Mouse (Mus musculus): ENCODE measurements around the gene Ang2. TPM values are rescaled to one million over a fixed set of nuclear protein-coding genes. Genes with fewer than 3 reads are reported as not detected.

Ang2 gene
- not detected in 2 replicates for polyA plus RNA-seq (2012; ENCODE audit: low replicate concordance)

DNA sequence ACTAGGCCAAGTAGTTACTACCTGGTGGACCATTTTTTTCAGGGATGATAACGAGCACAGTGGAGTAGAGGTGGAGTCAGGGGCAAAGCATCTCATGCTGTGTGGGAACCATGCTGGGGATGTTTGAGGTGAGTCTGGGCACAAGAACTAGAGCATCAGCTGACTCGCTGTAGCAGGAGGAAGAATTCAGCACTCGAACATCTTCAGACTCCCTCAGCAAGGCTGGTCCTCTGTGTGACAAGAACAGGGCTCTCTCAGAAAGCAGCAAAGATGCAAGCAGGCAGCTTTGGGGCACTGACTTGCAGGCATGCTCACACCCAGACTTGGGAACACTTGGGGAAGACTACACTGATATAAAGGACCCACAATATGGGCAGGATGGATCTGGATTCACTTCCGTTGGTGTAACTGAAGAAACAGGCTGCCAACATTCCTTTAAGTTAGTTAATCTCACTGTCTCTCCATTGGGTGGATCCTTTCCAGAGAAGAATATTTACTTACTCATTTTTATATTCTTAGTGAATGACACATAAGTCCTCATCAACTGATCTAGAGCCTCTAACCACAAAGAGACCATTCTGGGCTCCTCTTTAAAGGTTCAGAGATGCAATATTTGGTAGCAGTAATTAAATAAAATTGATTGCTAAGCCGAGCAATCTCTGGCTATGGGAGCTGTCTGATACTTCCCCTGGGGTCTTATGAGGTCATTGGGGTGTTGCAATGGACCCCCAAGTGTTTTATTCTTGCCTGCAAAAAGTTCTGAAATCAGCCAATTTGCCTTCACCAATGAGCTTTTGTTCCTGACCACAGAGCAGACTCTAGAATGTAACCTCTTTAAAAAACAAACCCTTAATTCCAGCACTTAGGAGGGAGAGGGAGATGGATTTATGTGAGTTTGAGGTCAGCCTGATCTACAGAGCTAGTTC lies at the start of gene Ang2:
Gene Ang2, minus strand, starts transcription at position 51 of the 926 bp plus-strand sequence.

DNA sequence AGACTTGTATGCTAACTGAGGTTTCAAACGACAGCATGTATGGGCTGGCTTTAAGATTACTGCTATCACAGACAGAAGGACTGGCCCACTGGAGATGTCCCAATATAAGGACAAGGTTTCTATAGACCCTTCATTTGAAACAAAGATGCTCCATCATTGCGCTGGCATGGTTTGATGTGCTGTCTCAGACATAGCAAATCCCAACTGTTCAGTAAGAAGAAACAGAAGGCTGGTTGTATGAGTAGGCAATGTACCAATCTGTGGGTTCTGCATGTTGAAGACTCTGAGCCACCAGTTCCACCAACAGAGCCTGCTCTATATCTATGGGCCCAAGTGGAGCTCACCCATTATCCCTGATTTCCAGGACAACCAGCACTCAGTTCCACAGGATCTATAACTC lies 4.2 kb upstream of the Ang2 start, which contains the start of gene Ear14:
Gene Ear14, plus strand, starts transcription at position 277 of the 400 bp plus-strand sequence.

DNA sequence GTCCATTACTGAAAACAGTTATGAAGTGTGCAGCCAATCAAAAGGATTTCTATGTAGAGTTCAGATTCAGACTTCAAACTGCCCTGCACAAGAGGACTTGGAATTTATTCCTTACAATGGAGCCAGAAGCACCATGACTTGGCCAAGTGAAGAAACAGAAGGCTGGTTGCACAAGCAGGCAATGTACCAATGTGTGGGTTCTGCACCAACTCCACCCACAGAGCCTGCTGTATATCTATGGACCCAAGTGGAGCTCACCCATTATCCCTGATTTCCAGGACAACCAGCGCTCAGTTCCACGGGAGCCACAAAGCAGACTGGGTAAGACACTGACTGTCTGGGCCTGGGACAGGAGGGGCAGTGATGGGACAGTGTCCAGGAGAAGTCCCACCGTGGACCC lies 37.0 kb downstream of the Ang2 start, which contains the start of gene Rnase2b:
Gene Rnase2b, plus strand, starts transcription at position 285 of the 400 bp plus-strand sequence.

DNA sequence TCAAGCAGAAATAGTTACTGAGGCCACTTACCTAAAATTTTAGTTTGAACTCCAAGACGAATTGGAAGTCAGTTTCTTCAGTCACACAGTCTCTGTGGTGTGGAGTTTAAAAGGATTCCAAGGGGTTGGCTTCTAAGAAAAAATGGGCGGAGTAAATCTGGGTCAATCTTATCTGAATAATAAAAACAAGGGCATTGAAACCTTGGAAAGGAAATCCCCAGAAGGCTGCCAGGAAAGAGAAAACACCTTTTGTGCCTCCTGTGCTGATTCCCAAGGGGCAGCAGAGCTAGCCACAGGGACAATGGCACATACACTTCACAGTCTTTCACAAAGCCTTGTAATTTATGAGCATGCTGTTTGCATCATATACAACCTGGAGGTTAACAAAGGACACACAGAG lies 52.3 kb downstream of the Ang2 start, which contains the start of gene Rnase1:
Gene Rnase1, minus strand, starts transcription at position 101 of the 400 bp plus-strand sequence.

Other genes starting within 250 kb of the Ang2 start
- gene Pnp2, start 243.2 kb downstream of the Ang2 start, polyA plus RNA-seq (2012; ENCODE audit: low replicate concordance): not detected in 2 replicates
- gene Rnase10, start 191.4 kb downstream of the Ang2 start, polyA plus RNA-seq (2012; ENCODE audit: low replicate concordance): not detected in 2 replicates
- gene Rnase9, start 157.3 kb downstream of the Ang2 start, polyA plus RNA-seq (2012; ENCODE audit: low replicate concordance): not detected in 2 replicates
- not detected in 2 replicates for gene Rnase11, start 149.0 kb downstream of the Ang2 start, polyA plus RNA-seq (2012; ENCODE audit: low replicate concordance)
- 0.40 TPM in 1 of 2 replicates, not detected in the other for gene Rnase12, start 141.5 kb downstream of the Ang2 start, polyA plus RNA-seq (2012; ENCODE audit: low replicate concordance)
- not detected in 2 replicates for gene Olfr750, start 124.7 kb downstream of the Ang2 start, polyA plus RNA-seq (2012; ENCODE audit: low replicate concordance)
- gene Rnase4, start 108.1 kb downstream of the Ang2 start, polyA plus RNA-seq (2012; ENCODE audit: low replicate concordance): 0.76 and 1.6 TPM in 2 replicates
- gene Ang, start 108.0 kb downstream of the Ang2 start, polyA plus RNA-seq (2012; ENCODE audit: low replicate concordance): 0.21 TPM in 1 of 2 replicates, not detected in the other
- not detected in 2 replicates for gene Eddm3b, start 84.7 kb downstream of the Ang2 start, polyA plus RNA-seq (2012; ENCODE audit: low replicate concordance)
- gene Rnase6, start 75.2 kb downstream of the Ang2 start, polyA plus RNA-seq (2012; ENCODE audit: low replicate concordance): 7.7 and 15.1 TPM in 2 replicates
- not detected in 2 replicates for gene Rnase1, start 52.4 kb downstream of the Ang2 start, polyA plus RNA-seq (2012; ENCODE audit: low replicate concordance)
- gene Rnase2b, start 36.9 kb downstream of the Ang2 start, polyA plus RNA-seq (2012; ENCODE audit: low replicate concordance): not detected in 2 replicates
- not detected in 2 replicates for gene Ear14, start 4.2 kb upstream of the Ang2 start, polyA plus RNA-seq (2012; ENCODE audit: low replicate concordance)
- gene Rnase2a, start 57.0 kb upstream of the Ang2 start, polyA plus RNA-seq (2012; ENCODE audit: low replicate concordance): not detected in 2 replicates
- not detected in 2 replicates for gene Gm7247, start 162.6 kb upstream of the Ang2 start, polyA plus RNA-seq (2012; ENCODE audit: low replicate concordance)
- gene Vmn2r88, start 211.7 kb upstream of the Ang2 start, polyA plus RNA-seq (2012; ENCODE audit: low replicate concordance): not detected in 2 replicates